Mouse (Mus musculus) layer of hippocampus, adult 9-10 months (tissue): ENCODE data around the gene Pla2g12b.

Experiments
- DNase-seq: peaks from one replicate; pipeline ENCODE4 v3.0.0; 2022; ENCODE audit warnings: low spot score

The Pla2g12b gene

DNA sequence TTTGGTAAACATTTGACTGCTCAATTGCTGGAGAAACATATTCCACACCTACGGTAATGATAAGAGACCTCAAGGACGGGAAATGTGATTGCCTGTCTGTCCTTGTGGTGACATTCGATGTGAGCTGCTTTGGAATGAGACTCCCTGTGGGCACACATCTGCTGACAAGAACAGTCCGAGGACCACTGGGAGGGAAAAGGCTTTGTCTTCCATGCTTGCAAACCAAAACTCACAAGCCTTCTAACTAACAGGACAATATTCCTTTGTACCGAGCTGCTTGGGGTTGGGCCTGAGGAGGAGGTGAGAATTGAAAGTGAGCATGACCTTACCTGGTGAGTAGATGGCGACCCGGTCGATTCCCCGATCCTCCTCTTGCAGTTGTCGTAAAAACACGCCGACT is 63.8 kb downstream of the Pla2g12b start:
- DNase-seq: no peak

DNA sequence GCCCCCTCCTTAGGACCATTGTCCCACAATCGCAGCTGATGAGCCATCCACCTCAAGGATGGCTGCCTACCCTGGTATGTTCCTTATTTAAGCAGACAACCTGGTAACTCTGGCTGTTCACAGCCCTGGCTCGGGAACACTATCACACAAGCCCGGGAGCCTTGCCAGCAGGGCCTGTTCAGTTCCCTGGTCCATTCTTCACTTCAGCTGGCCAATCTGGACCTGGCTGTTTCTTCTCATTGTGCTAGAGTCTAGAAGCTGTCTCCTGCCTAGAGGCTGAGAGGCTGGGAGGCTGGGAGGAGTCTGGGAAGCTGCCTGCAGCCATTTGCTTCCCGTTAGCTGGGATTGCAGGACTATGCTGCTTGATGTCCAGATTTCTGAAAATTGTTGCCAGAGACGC is 67.0 kb downstream of the Pla2g12b start:
- DNase-seq: no peak
